Mouse (Mus musculus) midbrain, embryonic 11.5 days (tissue): ENCODE results near the gene Zfp114. TPM values are rescaled to one million over a fixed set of nuclear protein-coding genes. Genes with fewer than 3 reads are reported as not detected.

Experiments used
- ATAC-seq: fragments of 200-750 bp; cut with Nextera tagmentation; 2 replicates; pipeline ENCODE4 v1.8.0; 2017; ENCODE audit warnings: moderate TSS enrichment, moderate library complexity; ENCODE audit not compliant: low FRiP score
- DNase-seq: peaks from one replicate; pipeline ENCODE4 v3.0.0; 2015; ENCODE audit warnings: low spot score; ENCODE audit errors: missing footprints
- H3K27ac ChIP-seq: fragments of 300-500 bp; sonication (generic); 2 replicates; pipeline ENCODE4 v1.5.1; 2014; ENCODE audit warnings: low read depth, low read length
- H3K27me3 ChIP-seq: fragments of 300-500 bp; sonication (generic); 2 replicates; pipeline ENCODE4 v1.6.1; 2014; ENCODE audit warnings: mild to moderate bottlenecking, low read length, moderate library complexity, mixed read lengths; ENCODE audit not compliant: control insufficient read depth, insufficient read depth
- H3K36me3 ChIP-seq: fragments of 300-500 bp; sonication (generic); 2 replicates; pipeline ENCODE4 v1.6.1; 2014; ENCODE audit warnings: mild to moderate bottlenecking, low read length, moderate library complexity, mixed read lengths; ENCODE audit not compliant: control insufficient read depth, insufficient read depth
- H3K4me1 ChIP-seq: fragments of 300-500 bp; sonication (generic); 2 replicates; pipeline ENCODE4 v1.6.1; 2014; ENCODE audit warnings: low read length; ENCODE audit not compliant: control insufficient read depth, insufficient read depth
- H3K4me2 ChIP-seq: fragments of 300-500 bp; sonication (generic); 2 replicates; pipeline ENCODE4 v1.6.1; 2014; ENCODE audit warnings: mild to moderate bottlenecking, moderate library complexity
- H3K4me3 ChIP-seq: fragments of 300-500 bp; sonication (generic); 2 replicates; pipeline ENCODE4 v1.5.1; 2014; ENCODE audit warnings: low read depth, low read length
- H3K9ac ChIP-seq: fragments of 300-500 bp; sonication (generic); 2 replicates; pipeline ENCODE4 v1.6.1; 2014; ENCODE audit warnings: low read length
- H3K9me3 ChIP-seq: fragments of 300-500 bp; sonication (generic); 2 replicates; pipeline ENCODE4 v1.6.1; 2016; ENCODE audit warnings: low read length; ENCODE audit not compliant: control insufficient read depth
- WGBS: fragments of 180-500 bp; shearing (Covaris S2); extraction: QIAGEN DNeasy Blood & Tissue Kit; methylation state at CpG from one replicate; pipeline ENCODE4 v1.1.7; 2014; 5-methylcytosine and 5-hydroxymethylcytosine counted together
- polyA plus RNA-seq: library from polyadenylated mRNA; unstranded; fragments of >200 nt; fragmentation: Nextera tagmentation; extraction: Ambion mirVana; gene quantifications from 2 replicates; pipeline ENCODE4 v1.2.1, GENCODE M21; 2014

The Zfp114 gene
- polyA plus RNA-seq, 1 experiment from 2014 or later, result 4.8 TPM

- Histone ChIP-seq H3K27ac (no peak overlapping the region), H3K4me2 (no peak overlapping the region), H3K4me1 (no peaks in the 10 kb centered on the region), H3K27me3 (no peaks in the 10 kb centered on the region), H3K9me3 (0 out of 2 replicates have a peak, but pooled peaks cover 2% of the 10 kb centered on the region), H3K4me3 (no peak overlapping the region), H3K36me3 (peaks cover 2% of the 10 kb centered on the region; the same call in 1 of the 2 replicates), H3K9ac (no peak overlapping the region)
- DNase-seq, result no peak
- no peak for ATAC-seq
- 67% methylated on average over 4 of the region's 4 CpGs for WGBS
Measured at GRCm38 (mm10) chr7:24188901-24189570, 14.2 kb downstream of the Zfp114 start.

- DNase-seq (no peak), ATAC-seq (no peak)
- Histone ChIP-seq H3K4me2 (no peak overlapping the region), H3K9ac (no peak overlapping the region), H3K4me1 (no peaks in the 10 kb centered on the region), H3K27ac (no peak overlapping the region), H3K4me3 (no peak overlapping the region), H3K36me3 (peaks cover 8% of the 10 kb centered on the region), H3K9me3 (peaks cover 3% of the 10 kb centered on the region; the same call in 1 of the 2 replicates), H3K27me3 (no peaks in the 10 kb centered on the region)
- WGBS, result 74% methylated on average over 5 of the region's 5 CpGs
Measured at GRCm38 (mm10) chr7:24189571-24189944, 14.7 kb downstream of the Zfp114 start.

GRCm38 (mm10) chr7:24191361-24191760 lies 16.5 kb downstream of the Zfp114 start:
- no peaks in the 10 kb centered on the region for H3K27me3 ChIP-seq
- ATAC-seq, result no peak
- H3K4me2 ChIP-seq, result no peak overlapping the region
- 89% methylated on average over 2 of the region's 2 CpGs for WGBS
- H3K9ac ChIP-seq, result no peak overlapping the region
- no peak overlapping the region for H3K4me3 ChIP-seq
- H3K9me3 ChIP-seq, result peaks cover 3% of the 10 kb centered on the region; the same call in 1 of the 2 replicates
- no peaks in the 10 kb centered on the region for H3K4me1 ChIP-seq
- no peak overlapping the region for H3K27ac ChIP-seq
- peaks cover 10% of the 10 kb centered on the region for H3K36me3 ChIP-seq
- no peak for DNase-seq

GRCm38 (mm10) chr7:24193157-24193556 lies 18.3 kb downstream of the Zfp114 start:
- peaks cover 21% of the 10 kb centered on the region for H3K36me3 ChIP-seq
- WGBS, result 93% methylated on average over 3 of the region's 3 CpGs
- ATAC-seq, result no peak
- no peak overlapping the region for H3K9ac ChIP-seq
- no peaks in the 10 kb centered on the region for H3K4me1 ChIP-seq
- DNase-seq, result no peak
- H3K27ac ChIP-seq, result no peak overlapping the region
- no peak overlapping the region for H3K4me3 ChIP-seq
- H3K27me3 ChIP-seq, result no peaks in the 10 kb centered on the region
- H3K4me2 ChIP-seq, result no peak overlapping the region
- H3K9me3 ChIP-seq, result peaks cover 5% of the 10 kb centered on the region; the same call in 1 of the 2 replicates

GRCm38 (mm10) chr7:24196961-24197360 lies 22.1 kb downstream of the Zfp114 start:
- DNase-seq (no peak), ATAC-seq (no peak)
- Histone ChIP-seq H3K4me1 (no peaks in the 10 kb centered on the region), H3K4me3 (no peak overlapping the region), H3K36me3 (peaks cover 47% of the 10 kb centered on the region), H3K27me3 (no peaks in the 10 kb centered on the region), H3K27ac (no peak overlapping the region), H3K9ac (no peak overlapping the region), H3K9me3 (peaks cover 11% of the 10 kb centered on the region; the same call in 1 of the 2 replicates), H3K4me2 (no peak overlapping the region)
- WGBS, result 93% methylated on average over 4 of the region's 4 CpGs

GRCm38 (mm10) chr7:24207488-24208261 lies 32.8 kb downstream of the Zfp114 start:
- Histone ChIP-seq H3K9ac (peak overlapping the region; percentile 83), H3K27ac (no peak overlapping the region), H3K36me3 (0 out of 2 replicates have a peak, but pooled peaks cover 2% of the 10 kb centered on the region), H3K4me1 (peaks cover 4% of the 10 kb centered on the region; the same call in 1 of the 2 replicates), H3K4me3 (peak overlapping the region; percentile 45), H3K9me3 (no peaks in the 10 kb centered on the region), H3K4me2 (peak overlapping the region; percentile 52), H3K27me3 (no peaks in the 10 kb centered on the region)
- 18% methylated on average over 24 of the region's 24 CpGs for WGBS
- ATAC-seq (peak; percentile 92), DNase-seq (peak; percentile 96)

- no peaks in the 10 kb centered on the region for H3K27me3 ChIP-seq
- 61% methylated on average over 7 of the region's 7 CpGs for WGBS
- H3K4me3 ChIP-seq, result peak overlapping the region; percentile 45
- 0 out of 2 replicates have a peak, but pooled peaks cover 2% of the 10 kb centered on the region for H3K36me3 ChIP-seq
- H3K9me3 ChIP-seq, result no peaks in the 10 kb centered on the region
- ATAC-seq (peak; percentile 63), DNase-seq (no peak)
- peak overlapping the region; percentile 52 for H3K4me2 ChIP-seq
- H3K27ac ChIP-seq, result no peak overlapping the region
- no peak overlapping the region; the same call in 1 of the 2 replicates for H3K9ac ChIP-seq
- H3K4me1 ChIP-seq, result peaks cover 4% of the 10 kb centered on the region; the same call in 1 of the 2 replicates
Measured at GRCm38 (mm10) chr7:24208282-24208886, 33.5 kb downstream of the Zfp114 start.

GRCm38 (mm10) chr7:24210296-24210695 lies 35.4 kb downstream of the Zfp114 start:
- H3K4me2 ChIP-seq, result no peak overlapping the region
- H3K9me3 ChIP-seq, result no peaks in the 10 kb centered on the region
- 71% methylated on average over 2 of the region's 2 CpGs for WGBS
- DNase-seq (peak; percentile 33), ATAC-seq (no peak)
- 0 out of 2 replicates have a peak, but pooled peaks cover 2% of the 10 kb centered on the region for H3K36me3 ChIP-seq
- no peak overlapping the region for H3K27ac ChIP-seq
- no peak overlapping the region for H3K4me3 ChIP-seq
- no peak overlapping the region for H3K9ac ChIP-seq
- H3K27me3 ChIP-seq, result no peaks in the 10 kb centered on the region
- H3K4me1 ChIP-seq, result peaks cover 4% of the 10 kb centered on the region; the same call in 1 of the 2 replicates
